Mouse (Mus musculus): ENCODE measurements around the gene Serpini1. TPM values are rescaled to one million over a fixed set of nuclear protein-coding genes. Genes with fewer than 3 reads are reported as not detected.

Gene Serpini1
- total and polyA plus RNA-seq, 3 experiments, result 1.1 to 2.5 (median 1.2) TPM

DNA sequence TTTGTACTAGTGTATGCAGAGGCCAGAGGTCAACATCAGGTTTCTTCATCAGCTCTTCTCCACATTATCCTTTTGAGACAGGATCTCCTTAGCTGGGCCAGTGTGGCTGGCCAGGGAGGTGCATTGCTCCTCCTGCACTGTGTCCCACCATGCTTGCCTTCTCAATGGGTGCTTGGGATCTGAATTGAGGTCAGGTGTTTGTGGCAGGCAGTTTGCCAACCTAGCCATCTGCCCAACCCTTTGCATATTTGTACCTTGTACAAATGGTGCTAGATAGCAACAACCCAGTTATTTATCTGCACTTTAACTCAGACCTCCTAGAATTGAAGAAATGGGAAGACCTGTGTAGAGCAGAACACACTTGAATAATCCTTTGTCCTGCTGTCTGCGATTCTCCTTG is 78.3 kb downstream of the Serpini1 start:
- H3K27me3 ChIP-seq (replicated peaks), result no peaks in the 10 kb centered on the region
- peaks cover 0 to 36% of the 10 kb centered on the region in 2 experiments; a peak in 2 of 4 replicates for H3K4me1 ChIP-seq (ENCODE audit: control insufficient read depth in 1 of 2, insufficient read depth in 2 of 2)
- H3K27ac ChIP-seq (ENCODE audit: insufficient read depth, low read depth), result no peak overlapping the region
- no peak for DNase-seq (ENCODE audit: extremely low read depth)
- no peak overlapping the region for H3K4me3 ChIP-seq (replicated peaks in 1 of 3; ENCODE audit: low read depth in 2 of 3, low read length in 2 of 3, poor library complexity in 1 of 3)
- no peaks in the 10 kb centered on the region for H3K36me3 ChIP-seq (replicated peaks in 1 of 2; ENCODE audit: control insufficient read depth in 1 of 2, insufficient read depth in 1 of 2, low read length in 1 of 2)
- no peaks in the 10 kb centered on the region for H3K79me2 ChIP-seq (replicated peaks; ENCODE audit: control insufficient read depth, extremely low read depth, insufficient read depth, poor library complexity, severe bottlenecking)
- in situ Hi-C loops (cut with MboI; ENCODE audit: low pct_ligation_motif_present, low pct_unique_long_range_greater_than_20kb, low sequenced_read_pairs), result no loop called here
- H3K4me2 ChIP-seq (ENCODE audit: insufficient read depth, low read depth, poor library complexity, severe bottlenecking), result no peak overlapping the region
- H3K9ac ChIP-seq (ENCODE audit: insufficient read depth, low read depth), result no peak overlapping the region
- no peaks in the 10 kb centered on the region for H3K9me3 ChIP-seq (replicated peaks; ENCODE audit: low read length)
- TF ChIP-seq EP300 (IDR thresholded peaks at IDR 0.05; ENCODE audit: low read length) (no peak), SMC3 (IDR thresholded peaks at IDR 0.05; ENCODE audit: low read depth, low read length) (no peak), ZC3H11A (IDR thresholded peaks at IDR 0.05; ENCODE audit: low read depth, low read length) (no peak), HCFC1 (IDR thresholded peaks at IDR 0.05; ENCODE audit: low read depth, low read length) (no peak), JUND (conservative IDR thresholded peaks at IDR 0.05; ENCODE audit: low read depth, low read length) (no peak), SIN3A (IDR thresholded peaks at IDR 0.05; ENCODE audit: low read length) (no peak), RCOR1 (conservative IDR thresholded peaks at IDR 0.05; ENCODE audit: low read depth, low read length) (no peak), CHD1 (IDR thresholded peaks at IDR 0.05; ENCODE audit: low read depth, low read length) (no peak), CTCF (conservative IDR thresholded peaks at IDR 0.05 in 1 of 2, IDR thresholded peaks at IDR 0.05 in 1 of 2; ENCODE audit: low read depth in 2 of 2, low read length in 2 of 2) (no peak)
- dilution Hi-C loops (cut with MboI; ENCODE audit: extremely low pct_ligation_motif_present, extremely low pct_unique_long_range_greater_than_20kb, low sequenced_read_pairs), result no loop called here

DNA sequence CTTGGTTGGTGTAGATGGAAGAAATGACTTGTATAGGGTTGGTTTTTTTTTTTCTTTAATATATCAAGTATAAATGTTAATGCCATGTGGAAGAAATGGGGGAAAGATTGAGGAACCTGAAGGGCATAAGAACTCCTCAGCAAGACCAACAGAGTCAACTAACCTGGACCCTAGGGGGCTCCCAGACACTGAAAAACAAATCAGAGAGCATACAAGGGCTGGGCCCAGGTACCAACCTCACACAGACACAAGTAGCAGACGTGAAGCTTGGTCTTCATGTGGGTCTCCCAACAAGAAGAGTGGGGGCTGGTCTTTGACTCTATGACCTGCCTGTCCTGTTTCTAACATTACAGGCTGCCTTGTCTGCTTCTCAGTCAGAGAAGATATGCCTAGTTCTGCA is 82.2 kb downstream of the Serpini1 start:
- H3K9me3 ChIP-seq (replicated peaks; ENCODE audit: low read length), result no peaks in the 10 kb centered on the region
- in situ Hi-C loops (cut with MboI; ENCODE audit: low pct_ligation_motif_present, low pct_unique_long_range_greater_than_20kb, low sequenced_read_pairs) (no loop called here), dilution Hi-C loops (cut with MboI; ENCODE audit: extremely low pct_ligation_motif_present, extremely low pct_unique_long_range_greater_than_20kb, low sequenced_read_pairs) (no loop called here)
- no peak for DNase-seq (ENCODE audit: extremely low read depth)
- H3K4me1 ChIP-seq (ENCODE audit: control insufficient read depth in 1 of 2, insufficient read depth in 2 of 2), result no peaks in the 10 kb centered on the region
- H3K4me3 ChIP-seq (replicated peaks in 1 of 3; ENCODE audit: low read depth in 2 of 3, low read length in 2 of 3, poor library complexity in 1 of 3), result no peak overlapping the region
- no peaks in the 10 kb centered on the region for H3K79me2 ChIP-seq (replicated peaks; ENCODE audit: control insufficient read depth, extremely low read depth, insufficient read depth, poor library complexity, severe bottlenecking)
- no peak overlapping the region for H3K4me2 ChIP-seq (ENCODE audit: insufficient read depth, low read depth, poor library complexity, severe bottlenecking)
- no peak overlapping the region for H3K27ac ChIP-seq (ENCODE audit: insufficient read depth, low read depth)
- no peaks in the 10 kb centered on the region for H3K36me3 ChIP-seq (replicated peaks in 1 of 2; ENCODE audit: control insufficient read depth in 1 of 2, insufficient read depth in 1 of 2, low read length in 1 of 2)
- TF ChIP-seq CTCF (conservative IDR thresholded peaks at IDR 0.05 in 1 of 2, IDR thresholded peaks at IDR 0.05 in 1 of 2; ENCODE audit: low read depth in 2 of 2, low read length in 2 of 2), result peak in 1 of 2 experiments; percentile 25; a peak in 1 of 4 replicates
- no peak for TF ChIP-seq UBTF (IDR thresholded peaks at IDR 0.05; ENCODE audit: low read depth, low read length)
- TF ChIP-seq ZNF384 (IDR thresholded peaks at IDR 0.05; ENCODE audit: low read depth, low read length), result no peak
- no peak for TF ChIP-seq MAFK (IDR thresholded peaks at IDR 0.05; ENCODE audit: insufficient replicate concordance, low read length)
- TF ChIP-seq RAD21 (IDR thresholded peaks at IDR 0.05; ENCODE audit: low read depth, low read length), result peak; percentile 20
- no peak for TF ChIP-seq CHD1 (IDR thresholded peaks at IDR 0.05; ENCODE audit: low read depth, low read length)
- no peaks in the 10 kb centered on the region for H3K27me3 ChIP-seq (replicated peaks)
- no peak overlapping the region for H3K9ac ChIP-seq (ENCODE audit: insufficient read depth, low read depth)

DNA sequence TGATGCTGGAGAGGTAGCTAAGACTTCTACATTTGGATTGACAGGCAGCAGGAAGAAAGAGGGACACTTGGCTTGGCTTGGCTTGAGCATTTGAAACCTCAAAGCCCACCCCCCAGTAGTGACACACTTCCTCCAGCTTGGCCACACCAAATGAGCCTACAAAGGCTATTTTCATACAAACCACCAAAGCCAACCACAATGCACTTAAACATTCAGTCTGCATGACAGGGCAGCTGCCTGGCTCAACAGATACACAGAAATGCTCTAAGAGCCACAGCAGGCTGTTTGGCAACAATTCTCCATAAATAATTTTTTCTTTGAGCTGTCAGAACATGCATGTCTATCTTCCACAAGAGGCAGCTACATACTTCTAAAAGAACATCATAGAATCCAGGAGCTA is 90.2 kb downstream of the Serpini1 start:
- Histone ChIP-seq H3K4me2 (ENCODE audit: insufficient read depth, low read depth, poor library complexity, severe bottlenecking) (no peak overlapping the region), H3K36me3 (replicated peaks in 1 of 2; ENCODE audit: control insufficient read depth in 1 of 2, insufficient read depth in 1 of 2, low read length in 1 of 2) (no peaks in the 10 kb centered on the region), H3K27me3 (replicated peaks) (no peaks in the 10 kb centered on the region), H3K9ac (ENCODE audit: insufficient read depth, low read depth) (no peak overlapping the region), H3K27ac (ENCODE audit: insufficient read depth, low read depth) (no peak overlapping the region), H3K4me1 (ENCODE audit: control insufficient read depth in 1 of 2, insufficient read depth in 2 of 2) (peaks cover 3 to 6% of the 10 kb centered on the region in 2 experiments), H3K79me2 (replicated peaks; ENCODE audit: control insufficient read depth, extremely low read depth, insufficient read depth, poor library complexity, severe bottlenecking) (no peaks in the 10 kb centered on the region), H3K9me3 (replicated peaks; ENCODE audit: low read length) (no peaks in the 10 kb centered on the region), H3K4me3 (replicated peaks in 1 of 3; ENCODE audit: low read depth in 2 of 3, low read length in 2 of 3, poor library complexity in 1 of 3) (no peak overlapping the region)
- dilution Hi-C loops (cut with MboI; ENCODE audit: extremely low pct_ligation_motif_present, extremely low pct_unique_long_range_greater_than_20kb, low sequenced_read_pairs) (no loop called here), in situ Hi-C loops (cut with MboI; ENCODE audit: low pct_ligation_motif_present, low pct_unique_long_range_greater_than_20kb, low sequenced_read_pairs) (no loop called here)
- no peak for TF ChIP-seq SIN3A (IDR thresholded peaks at IDR 0.05; ENCODE audit: low read length)
- no peak for TF ChIP-seq NELFE (IDR thresholded peaks at IDR 0.05; ENCODE audit: low read depth, low read length)
- no peak for TF ChIP-seq NRF1 (IDR thresholded peaks at IDR 0.05; ENCODE audit: low read depth, low read length)
- TF ChIP-seq MAX (IDR thresholded peaks at IDR 0.05; ENCODE audit: low read length), result no peak
- no peak for TF ChIP-seq RAD21 (IDR thresholded peaks at IDR 0.05; ENCODE audit: low read depth, low read length)
- no peak for TF ChIP-seq KAT2A (IDR thresholded peaks at IDR 0.05; ENCODE audit: insufficient replicate concordance, low read length)
- TF ChIP-seq ZNF384 (IDR thresholded peaks at IDR 0.05; ENCODE audit: low read depth, low read length), result no peak
- TF ChIP-seq IRF4 (IDR thresholded peaks at IDR 0.05; ENCODE audit: low read depth, low read length), result no peak
- TF ChIP-seq POLR2AphosphoS2 (IDR thresholded peaks at IDR 0.05; ENCODE audit: low read depth, low read length), result no peak
- no peak for TF ChIP-seq SMC3 (IDR thresholded peaks at IDR 0.05; ENCODE audit: low read depth, low read length)
- no peak for TF ChIP-seq USF1 (IDR thresholded peaks at IDR 0.05; ENCODE audit: low read depth, low read length)
- no peak for DNase-seq (ENCODE audit: extremely low read depth)

All from CH12.LX (cell line).